Mouse (Mus musculus): ENCODE results near the gene Comt.

Comt gene

GRCm38 (mm10) chr16:18388583-18389435 lies 37.8 kb downstream of the Comt start:
- peak; percentile 40 for DNase-seq (ENCODE audit: low spot score)

GRCm38 (mm10) chr16:18387704-18388582 lies 38.7 kb downstream of the Comt start:
- no peak for DNase-seq (ENCODE audit: low spot score)

- DNase-seq (ENCODE audit: low spot score) = no peak
These were observed 39.7 kb downstream of the Comt start for GRCm38 (mm10) chr16:18386972-18387371.

- no peak for DNase-seq (ENCODE audit: low spot score)
These were observed 40.2 kb downstream of the Comt start for GRCm38 (mm10) chr16:18386451-18386850.

- DNase-seq (ENCODE audit: low spot score) = no peak
These were observed 41.2 kb downstream of the Comt start for GRCm38 (mm10) chr16:18385411-18385810.

GRCm38 (mm10) chr16:18384659-18385058 lies 42.0 kb downstream of the Comt start:
- no peak for DNase-seq (ENCODE audit: low spot score)

- no peak for DNase-seq (ENCODE audit: low spot score)
These were observed 42.4 kb downstream of the Comt start for GRCm38 (mm10) chr16:18384211-18384610.

- no peak for DNase-seq (ENCODE audit: low spot score)
These were observed 42.9 kb downstream of the Comt start for GRCm38 (mm10) chr16:18383756-18384155.

- DNase-seq (ENCODE audit: low spot score) = peak; percentile 40
These were observed 43.5 kb downstream of the Comt start for GRCm38 (mm10) chr16:18383045-18383726.

GRCm38 (mm10) chr16:18381621-18382258 lies 44.9 kb downstream of the Comt start:
- no peak for DNase-seq (ENCODE audit: low spot score)

- peak; percentile 41 for DNase-seq (ENCODE audit: low spot score)
These were observed 46.1 kb downstream of the Comt start for GRCm38 (mm10) chr16:18380495-18381063.

GRCm38 (mm10) chr16:18379338-18380001 lies 47.2 kb downstream of the Comt start:
- no peak for DNase-seq (ENCODE audit: low spot score)

GRCm38 (mm10) chr16:18378489-18378888 lies 48.2 kb downstream of the Comt start:
- DNase-seq (ENCODE audit: low spot score) = no peak

- no peak for DNase-seq (ENCODE audit: low spot score)
These were observed 49.4 kb downstream of the Comt start for GRCm38 (mm10) chr16:18377203-18377602.

- DNase-seq (ENCODE audit: low spot score) = no peak
These were observed 50.2 kb downstream of the Comt start for GRCm38 (mm10) chr16:18376297-18376954.

GRCm38 (mm10) chr16:18373632-18374031 lies 53.0 kb downstream of the Comt start:
- DNase-seq (ENCODE audit: low spot score) = no peak

- DNase-seq (ENCODE audit: low spot score) = no peak
These were observed 56.5 kb downstream of the Comt start for GRCm38 (mm10) chr16:18370197-18370596.

- no peak for DNase-seq (ENCODE audit: low spot score)
These were observed 59.8 kb downstream of the Comt start for GRCm38 (mm10) chr16:18366849-18367248.

- DNase-seq (ENCODE audit: low spot score) = no peak
These were observed 63.7 kb downstream of the Comt start for GRCm38 (mm10) chr16:18362948-18363347.

- no peak for DNase-seq (ENCODE audit: low spot score)
These were observed 66.4 kb downstream of the Comt start for GRCm38 (mm10) chr16:18360151-18360805.

Data from testis, postnatal 10 days (tissue).